Mouse (Mus musculus): Measurements from ENCODE around the gene Sorcs1.

DNA sequence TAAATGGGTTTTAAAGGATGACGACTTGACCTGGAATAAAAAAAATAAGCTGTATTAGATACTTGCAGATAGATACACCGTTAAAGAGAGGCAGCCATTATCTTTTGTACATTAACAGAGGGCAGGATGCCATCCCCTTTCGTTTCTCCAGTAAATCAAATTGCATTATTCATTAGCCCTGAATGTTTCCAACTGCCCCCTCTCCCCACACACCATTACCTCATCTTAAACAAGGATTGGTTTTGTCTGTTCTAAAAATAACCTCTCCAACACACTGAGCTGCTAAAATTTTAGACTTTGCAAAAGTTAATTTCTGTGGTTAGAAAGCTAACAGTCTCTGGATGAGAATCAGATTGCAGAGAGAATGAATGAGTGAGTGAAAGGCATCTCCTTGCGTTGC, 156.5 kb downstream of the Sorcs1 start:
- TF ChIP-seq CTCF (IDR thresholded peaks at IDR 0.05; ENCODE audit: borderline replicate concordance, insufficient read depth, low read length) (no peak), POLR2A (IDR thresholded peaks at IDR 0.05; ENCODE audit: low read depth, low read length) (no peak)
